Mouse (Mus musculus) cerebellum, adult 18-20 months (tissue): Measurements from ENCODE around the gene Ercc6l2.

ENCODE experiments used
- DNase-seq, 2 experiments: peaks; one replicate each; pipeline ENCODE4 v3.0.0; 2021

Ercc6l2 gene

GRCm38 (mm10) chr13:63936369-63936768 lies 121.3 kb downstream of the Ercc6l2 start:
- DNase-seq, result no peak

GRCm38 (mm10) chr13:63940257-63940656 lies 125.2 kb downstream of the Ercc6l2 start:
- DNase-seq, result no peak

- no peak for DNase-seq
Observed at GRCm38 (mm10) chr13:63941170-63941569, 126.1 kb downstream of the Ercc6l2 start.

GRCm38 (mm10) chr13:63943605-63944004 lies 128.6 kb downstream of the Ercc6l2 start:
- no peak for DNase-seq

- DNase-seq, result no peak
Observed at GRCm38 (mm10) chr13:63944344-63945021, 129.4 kb downstream of the Ercc6l2 start.
